Mouse (Mus musculus) neural tube, embryonic 15.5 days (tissue): Measurements from ENCODE around the gene Olfr689. TPM values are rescaled to one million over a fixed set of nuclear protein-coding genes. Genes with fewer than 3 reads are reported as not detected.
"Not testable (repeated sequence)": the region's sequence is repeated elsewhere in the genome, so short reads cannot be mapped to it uniquely, and the experiment has no call there.

Experiments
- ATAC-seq: fragments of 200-750 bp; cut with Nextera tagmentation; 2 replicates; pipeline ENCODE4 v1.8.0; 2017; ENCODE audit warnings: mild to moderate bottlenecking, moderate TSS enrichment, moderate library complexity; ENCODE audit not compliant: low FRiP score
- H3K27ac ChIP-seq: fragments of 300-500 bp; sonication (generic); replicated peaks from 2 replicates; pipeline ENCODE4 v1.5.1; 2015; ENCODE audit warnings: mild to moderate bottlenecking, inconsistent platforms
- H3K27me3 ChIP-seq: fragments of 300-500 bp; sonication (generic); replicated peaks from 2 replicates; pipeline ENCODE4 v1.6.1; 2015; ENCODE audit warnings: inconsistent platforms
- H3K36me3 ChIP-seq: fragments of 300-500 bp; sonication (generic); 2 replicates; pipeline ENCODE4 v1.6.1; 2015; ENCODE audit warnings: inconsistent platforms
- H3K4me1 ChIP-seq: fragments of 300-500 bp; sonication (generic); 2 replicates; pipeline ENCODE4 v1.6.1; 2015; ENCODE audit warnings: inconsistent platforms
- H3K4me2 ChIP-seq: fragments of 300-500 bp; sonication (generic); 2 replicates; pipeline ENCODE4 v1.6.1; 2015; ENCODE audit warnings: inconsistent platforms, mild to moderate bottlenecking, moderate library complexity
- H3K4me3 ChIP-seq: fragments of 300-500 bp; sonication (generic); replicated peaks from 2 replicates; pipeline ENCODE4 v1.5.1; 2015; ENCODE audit warnings: mild to moderate bottlenecking, inconsistent platforms
- H3K9ac ChIP-seq: fragments of 300-500 bp; sonication (generic); replicated peaks from 2 replicates; pipeline ENCODE4 v1.6.1; 2015; ENCODE audit warnings: mild to moderate bottlenecking, inconsistent platforms
- H3K9me3 ChIP-seq: fragments of 300-500 bp; sonication (generic); replicated peaks from 2 replicates; pipeline ENCODE4 v1.6.1; 2016; ENCODE audit warnings: inconsistent platforms
- WGBS: fragments of 180-500 bp; shearing (Covaris S2); methylation state at CpG from one replicate; pipeline ENCODE4 v1.1.7; 2015; ENCODE audit warnings: mixed read lengths; 5-methylcytosine and 5-hydroxymethylcytosine counted together
- polyA plus RNA-seq: library from polyadenylated mRNA; unstranded; fragments of >200 nt; fragmentation: Nextera tagmentation; extraction: Ambion mirVana; gene quantifications from 2 replicates; pipeline ENCODE4 v1.2.1, GENCODE M21; 2015

The Olfr689 gene
- not detected in 2 replicates for polyA plus RNA-seq

DNA sequence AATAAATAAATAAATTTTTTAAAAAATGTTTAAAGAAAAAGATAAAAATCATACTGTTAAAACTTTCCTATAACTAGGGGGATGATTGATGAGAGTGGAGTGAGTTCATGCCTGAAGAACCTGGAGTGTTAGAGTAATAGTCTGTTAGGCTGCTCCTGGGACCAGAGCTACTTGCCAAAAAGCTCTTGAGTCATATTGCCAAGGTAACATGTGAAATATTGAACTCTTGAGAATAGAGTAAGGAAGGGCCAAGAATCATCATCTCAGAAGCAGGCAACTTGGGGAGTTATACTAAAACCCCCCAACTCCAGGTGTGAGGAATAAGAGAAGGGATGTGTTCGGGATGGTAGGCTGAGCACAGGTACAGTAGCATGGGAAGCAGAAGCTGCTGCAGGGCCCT lies at the start of gene Olfr689:
Gene Olfr689, plus strand, starts transcription at position 301 of the 400 bp plus-strand sequence.
- Histone ChIP-seq H3K27me3 (no peaks in the 10 kb centered on the region), H3K36me3 (no peaks in the 10 kb centered on the region), H3K9ac (no peak within 1 kb of the TSS), H3K4me3 (no peak within 1 kb of the TSS), H3K4me1 (no peaks in the 10 kb centered on the region), H3K4me2 (no peak within 1 kb of the TSS), H3K27ac (no peak within 1 kb of the TSS), H3K9me3 (no peaks in the 10 kb centered on the region)
- WGBS: 78% methylated on average over 1 of the region's 1 CpGs
- ATAC-seq: no peak

DNA sequence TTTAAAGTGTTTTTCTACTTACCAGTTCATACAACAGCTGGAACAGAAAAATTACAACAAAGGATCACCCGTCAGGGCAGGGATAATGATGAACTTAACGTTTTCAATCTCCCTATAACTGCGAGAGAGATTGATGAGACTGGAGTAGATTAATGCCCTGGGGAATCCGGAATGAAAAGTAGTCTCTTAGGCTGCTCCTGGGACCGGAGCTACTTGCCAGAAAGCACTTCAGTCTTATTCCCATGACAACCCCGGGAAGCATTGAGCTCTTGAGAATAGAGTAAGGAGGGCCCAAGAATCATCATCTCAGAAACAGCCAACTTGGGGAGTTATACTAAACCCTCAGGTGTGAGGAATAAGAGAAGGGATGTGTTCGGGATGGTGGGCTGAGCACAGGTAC lies 38.5 kb upstream of the Olfr689 start:
- H3K4me1 ChIP-seq: no peaks in the 10 kb centered on the region
- no peak overlapping the region for H3K4me3 ChIP-seq
- no peaks in the 10 kb centered on the region for H3K9me3 ChIP-seq
- peak; percentile 55 for ATAC-seq
- WGBS: 67% methylated on average over 7 of the region's 7 CpGs
- H3K4me2 ChIP-seq: no peak overlapping the region
- no peaks in the 10 kb centered on the region for H3K36me3 ChIP-seq
- H3K27me3 ChIP-seq: no peaks in the 10 kb centered on the region
- H3K27ac ChIP-seq: no peak overlapping the region
- no peak overlapping the region for H3K9ac ChIP-seq

DNA sequence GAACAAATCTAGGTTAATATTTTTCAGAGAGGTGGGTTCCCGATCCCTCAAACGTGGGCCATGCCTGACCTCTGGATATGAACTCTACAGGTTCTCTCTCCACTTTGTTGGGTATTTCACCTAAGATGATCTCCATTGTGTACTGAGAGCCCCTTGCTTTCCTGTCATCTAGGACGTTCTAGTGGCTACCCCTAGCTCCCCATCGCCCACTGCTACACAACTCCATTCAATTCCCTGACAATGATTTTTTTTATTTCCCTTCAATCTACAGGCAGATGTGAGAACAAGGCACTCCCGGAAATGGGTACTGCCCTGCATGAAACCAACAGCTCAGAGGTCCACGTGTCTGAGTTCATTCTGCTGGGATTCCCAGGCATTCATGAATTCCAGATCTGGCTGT lies 23.2 kb upstream of the Olfr689 start, which contains the start of gene Olfr688:
Gene Olfr688, plus strand, starts transcription at position 301 of the 400 bp plus-strand sequence.
- Histone ChIP-seq H3K4me2 (no peak within 1 kb of the TSS), H3K4me1 (no peaks in the 10 kb centered on the region), H3K36me3 (no peaks in the 10 kb centered on the region), H3K27me3 (no peaks in the 10 kb centered on the region), H3K4me3 (no peak within 1 kb of the TSS), H3K9ac (no peak within 1 kb of the TSS), H3K9me3 (no peaks in the 10 kb centered on the region), H3K27ac (no peak within 1 kb of the TSS)
- no peak for ATAC-seq
- 76% methylated on average over 6 of the region's 6 CpGs for WGBS

DNA sequence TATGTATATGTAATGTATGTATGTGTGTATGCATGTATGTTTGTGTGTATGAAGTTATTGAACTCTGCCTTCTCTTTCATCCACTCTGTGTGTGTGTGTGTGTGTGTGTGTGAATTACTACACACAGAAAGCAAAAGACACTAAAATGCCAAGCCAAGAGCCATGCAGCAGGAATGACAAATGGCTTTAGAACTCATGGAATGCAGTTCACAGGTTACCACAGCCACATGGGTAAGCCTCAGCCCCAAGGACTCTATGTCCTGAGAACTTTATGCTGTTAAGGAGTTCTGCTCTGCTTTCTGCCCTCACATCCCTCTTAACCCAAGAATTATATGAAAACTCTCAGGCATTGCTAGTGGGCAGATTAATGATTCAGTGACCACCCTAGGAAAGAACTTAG lies 20.9 kb upstream of the Olfr689 start:
- no peak overlapping the region for H3K4me3 ChIP-seq
- no peaks in the 10 kb centered on the region for H3K4me1 ChIP-seq
- H3K9ac ChIP-seq: no peak overlapping the region
- no peak overlapping the region for H3K4me2 ChIP-seq
- H3K36me3 ChIP-seq: no peaks in the 10 kb centered on the region
- ATAC-seq: no peak
- no peak overlapping the region for H3K27ac ChIP-seq
- no peaks in the 10 kb centered on the region for H3K9me3 ChIP-seq
- H3K27me3 ChIP-seq: no peaks in the 10 kb centered on the region

DNA sequence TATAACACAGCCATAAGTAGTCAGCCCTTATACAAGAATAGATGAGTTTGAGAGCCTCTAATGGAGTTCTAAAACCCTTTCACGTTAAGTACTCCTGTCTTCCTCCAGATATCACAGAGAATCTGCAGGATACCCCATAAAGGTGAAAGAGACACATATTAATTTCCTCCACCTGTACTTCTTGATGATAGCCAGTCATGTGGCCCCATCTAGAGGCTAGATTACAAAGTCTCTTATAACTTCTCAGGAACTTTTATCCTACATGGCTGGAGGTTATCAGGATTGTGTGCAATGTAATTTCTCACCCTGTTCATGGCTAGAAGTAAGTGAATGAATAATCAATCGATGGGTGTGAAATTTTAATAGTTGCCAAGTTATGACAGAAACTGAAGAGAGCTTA lies 14.3 kb downstream of the Olfr689 start:
- H3K27ac ChIP-seq: no peak overlapping the region
- no peak for ATAC-seq
- H3K9me3 ChIP-seq: no peaks in the 10 kb centered on the region
- H3K4me3 ChIP-seq: no peak overlapping the region
- no peaks in the 10 kb centered on the region for H3K36me3 ChIP-seq
- H3K4me1 ChIP-seq: no peaks in the 10 kb centered on the region
- H3K9ac ChIP-seq: no peak overlapping the region
- WGBS: 76% methylated on average over 2 of the region's 2 CpGs
- no peak overlapping the region for H3K4me2 ChIP-seq
- H3K27me3 ChIP-seq: no peaks in the 10 kb centered on the region

DNA sequence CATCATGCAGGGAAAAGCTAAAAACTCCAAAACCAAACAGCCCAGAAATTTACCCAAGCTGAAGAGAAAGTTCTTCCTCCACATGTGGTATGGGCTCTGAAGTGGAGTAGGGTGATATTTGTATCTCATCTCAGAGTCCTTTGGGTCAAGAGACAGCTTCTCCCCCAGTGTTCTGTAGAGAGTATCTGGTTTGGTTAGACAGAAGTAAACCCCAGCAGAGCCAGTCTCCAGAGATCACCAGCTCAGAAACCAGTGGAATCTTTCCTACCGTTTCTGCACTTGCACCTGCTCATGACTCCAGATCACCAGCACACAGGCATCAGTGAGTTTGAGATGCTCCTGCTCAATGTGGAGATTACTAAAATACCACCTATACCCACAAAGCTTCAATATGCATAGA lies 23.0 kb downstream of the Olfr689 start, which contains the start of gene Olfr690:
Gene Olfr690, minus strand, starts transcription at position 101 of the 400 bp plus-strand sequence.
- Histone ChIP-seq H3K27me3 (no peaks in the 10 kb centered on the region), H3K36me3 (no peaks in the 10 kb centered on the region), H3K9me3 (no peaks in the 10 kb centered on the region), H3K27ac (no peak within 1 kb of the TSS), H3K4me2 (no peak within 1 kb of the TSS), H3K4me1 (no peaks in the 10 kb centered on the region), H3K9ac (no peak within 1 kb of the TSS), H3K4me3 (no peak within 1 kb of the TSS)
- WGBS: 79% methylated on average over 1 of the region's 1 CpGs
- ATAC-seq: no peak

DNA sequence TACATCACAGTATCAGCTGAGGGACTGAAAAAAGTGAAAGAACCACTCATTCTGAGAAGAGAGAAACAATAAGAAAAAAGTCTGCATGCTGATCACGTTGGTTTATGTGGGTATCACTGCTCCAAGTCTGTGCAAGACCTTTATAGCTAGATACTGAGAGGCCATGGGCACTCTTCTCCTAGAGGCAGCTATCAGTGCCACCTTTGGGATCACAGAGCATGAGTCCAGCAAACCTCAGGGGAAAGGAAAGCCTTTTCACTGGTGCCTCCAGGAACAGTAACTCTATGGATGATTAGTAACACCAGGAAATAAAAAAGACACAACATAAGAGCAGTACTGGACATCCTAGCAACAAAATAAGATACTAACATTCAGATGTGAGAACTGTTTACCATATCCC lies 31.2 kb downstream of the Olfr689 start, which contains the start of gene Olfr691:
Gene Olfr691, minus strand, starts transcription at position 101 of the 400 bp plus-strand sequence.
- H3K36me3 ChIP-seq: no peaks in the 10 kb centered on the region
- H3K27ac ChIP-seq: no peak within 1 kb of the TSS
- H3K9me3 ChIP-seq: no peaks in the 10 kb centered on the region
- no peak within 1 kb of the TSS for H3K9ac ChIP-seq
- WGBS: 57% methylated on average over 1 of the region's 1 CpGs
- H3K4me3 ChIP-seq: no peak within 1 kb of the TSS
- H3K4me2 ChIP-seq: no peak within 1 kb of the TSS
- no peak for ATAC-seq
- no peaks in the 10 kb centered on the region for H3K4me1 ChIP-seq
- H3K27me3 ChIP-seq: no peaks in the 10 kb centered on the region

DNA sequence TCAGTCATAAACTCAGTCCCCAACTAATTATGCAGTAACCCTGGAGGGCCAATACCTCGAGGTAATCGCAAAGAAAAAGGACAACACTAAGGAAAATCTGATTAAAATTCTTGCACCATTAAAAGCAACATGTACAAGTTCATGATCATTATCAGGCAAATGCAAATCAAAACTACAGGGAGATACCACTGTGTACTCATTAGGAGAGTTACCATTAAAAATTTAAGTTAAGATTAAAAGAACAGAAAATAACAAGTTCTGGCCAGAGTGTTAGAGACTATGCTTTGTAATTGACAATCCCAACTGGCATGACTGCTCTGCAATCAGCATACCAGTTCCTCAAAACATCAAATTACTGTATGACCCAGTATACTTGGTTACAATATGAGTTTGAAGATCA lies 31.8 kb downstream of the Olfr689 start:
- no peaks in the 10 kb centered on the region for H3K4me1 ChIP-seq
- 86% methylated on average over 2 of the region's 2 CpGs for WGBS
- ATAC-seq: no peak
- H3K9ac ChIP-seq: no peak overlapping the region
- H3K36me3 ChIP-seq: no peaks in the 10 kb centered on the region
- no peaks in the 10 kb centered on the region for H3K9me3 ChIP-seq
- H3K27ac ChIP-seq: no peak overlapping the region
- H3K4me2 ChIP-seq: no peak overlapping the region
- no peak overlapping the region for H3K4me3 ChIP-seq
- no peaks in the 10 kb centered on the region for H3K27me3 ChIP-seq

DNA sequence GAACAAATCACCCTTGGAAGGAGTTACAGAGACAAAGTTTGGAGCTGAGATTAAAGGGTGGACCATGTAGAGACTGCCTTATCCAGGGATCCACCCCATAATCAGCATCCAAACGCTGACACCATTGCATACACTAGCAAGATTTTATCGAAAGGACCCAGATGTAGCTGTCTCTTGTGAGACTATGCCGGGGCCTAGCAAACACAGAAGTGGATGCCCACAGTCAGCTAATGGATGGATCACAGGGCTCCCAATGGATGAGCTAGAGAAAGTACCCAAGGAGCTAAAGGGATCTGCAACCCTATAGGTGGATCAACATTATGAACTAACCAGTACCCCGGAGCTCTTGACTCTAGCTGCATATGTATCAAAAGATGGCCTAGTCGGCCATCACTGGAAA lies 45.1 kb downstream of the Olfr689 start:
- WGBS: no CpG with 5 or more reads among the region's 5 CpGs
- ATAC-seq: peak; percentile 53; the same call in 1 of the 2 replicates
- H3K9ac ChIP-seq, H3K4me1 ChIP-seq, H3K27ac ChIP-seq, H3K9me3 ChIP-seq, H3K4me2 ChIP-seq, H3K36me3 ChIP-seq, H3K4me3 ChIP-seq, H3K27me3 ChIP-seq: not testable (repeated sequence)

DNA sequence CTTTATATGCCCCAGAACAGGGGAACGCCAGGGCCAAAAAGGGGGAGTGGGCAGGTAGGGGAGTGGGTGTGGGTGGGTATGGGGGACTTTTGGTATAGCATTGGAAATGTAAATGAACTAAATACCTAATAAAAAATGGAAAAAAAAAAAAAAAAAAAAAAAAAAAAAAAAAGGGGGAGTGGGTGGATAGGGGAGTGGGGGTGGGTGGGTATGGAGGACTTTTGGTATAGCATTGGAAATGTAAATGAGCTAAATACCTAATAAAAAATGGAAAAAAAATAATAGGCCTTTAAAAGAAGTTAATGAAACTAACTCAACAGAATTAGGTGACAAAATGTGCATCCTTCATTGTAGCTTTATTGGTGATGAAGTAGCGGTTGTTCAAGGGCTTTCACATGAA lies 45.5 kb downstream of the Olfr689 start:
- H3K4me2 ChIP-seq, H3K27me3 ChIP-seq, H3K36me3 ChIP-seq, H3K4me3 ChIP-seq, H3K4me1 ChIP-seq, H3K9me3 ChIP-seq, H3K27ac ChIP-seq, H3K9ac ChIP-seq: not testable (repeated sequence)
- 94% methylated on average over 1 of the region's 2 CpGs for WGBS
- peak; percentile 93 for ATAC-seq

DNA sequence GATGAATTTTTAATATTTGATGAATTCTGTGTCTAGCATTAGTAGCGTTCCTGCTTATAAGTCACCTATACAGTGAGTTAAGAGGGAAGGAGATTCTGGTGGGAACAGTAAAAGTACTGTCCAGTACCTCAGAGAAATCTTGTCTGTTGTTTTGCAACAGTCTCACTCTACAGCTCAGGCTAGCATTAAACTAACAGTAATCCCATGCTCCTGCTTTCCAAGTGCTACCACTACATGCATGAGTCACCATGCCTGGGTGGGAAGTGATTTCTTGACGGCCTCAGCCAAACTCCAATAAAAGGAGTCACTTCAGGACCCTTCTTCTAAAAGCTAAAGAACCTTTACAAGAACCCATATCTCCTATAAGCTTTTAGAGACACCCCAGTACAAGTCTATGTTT lies 50.7 kb downstream of the Olfr689 start:
- no peak for ATAC-seq
- Histone ChIP-seq H3K4me2 (no peak overlapping the region), H3K4me1 (no peaks in the 10 kb centered on the region), H3K9ac (no peak overlapping the region), H3K9me3 (no peaks in the 10 kb centered on the region), H3K4me3 (no peak overlapping the region), H3K27ac (no peak overlapping the region), H3K27me3 (no peaks in the 10 kb centered on the region), H3K36me3 (no peaks in the 10 kb centered on the region)
- 88% methylated on average over 2 of the region's 2 CpGs for WGBS

DNA sequence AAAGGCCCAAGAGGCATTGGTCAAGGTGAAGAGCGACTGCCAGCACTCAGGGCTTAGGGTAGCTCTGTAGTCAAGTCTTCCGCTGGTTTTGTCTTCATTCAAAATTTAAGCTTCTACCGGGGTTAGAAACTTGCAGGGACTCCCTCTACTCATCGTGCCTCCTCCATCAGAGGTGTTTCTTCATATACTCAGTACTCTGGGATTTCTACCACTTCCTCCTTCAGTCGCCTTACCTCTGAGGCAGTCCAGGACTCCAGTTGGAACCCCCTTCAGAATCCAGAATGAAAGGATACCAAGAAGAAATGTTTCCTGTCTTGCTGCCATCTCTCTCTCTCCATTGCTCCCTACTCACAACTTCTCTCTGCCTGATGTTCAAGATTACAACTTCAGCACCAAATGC lies 56.3 kb downstream of the Olfr689 start:
- Histone ChIP-seq H3K4me3 (no peak overlapping the region), H3K4me1 (no peaks in the 10 kb centered on the region), H3K9ac (no peak overlapping the region), H3K9me3 (no peaks in the 10 kb centered on the region), H3K27me3 (no peaks in the 10 kb centered on the region), H3K36me3 (peaks cover 6% of the 10 kb centered on the region; the same call in 1 of the 2 replicates), H3K27ac (no peak overlapping the region), H3K4me2 (no peak overlapping the region)
- WGBS: 86% methylated on average over 5 of the region's 5 CpGs
- ATAC-seq: no peak

DNA sequence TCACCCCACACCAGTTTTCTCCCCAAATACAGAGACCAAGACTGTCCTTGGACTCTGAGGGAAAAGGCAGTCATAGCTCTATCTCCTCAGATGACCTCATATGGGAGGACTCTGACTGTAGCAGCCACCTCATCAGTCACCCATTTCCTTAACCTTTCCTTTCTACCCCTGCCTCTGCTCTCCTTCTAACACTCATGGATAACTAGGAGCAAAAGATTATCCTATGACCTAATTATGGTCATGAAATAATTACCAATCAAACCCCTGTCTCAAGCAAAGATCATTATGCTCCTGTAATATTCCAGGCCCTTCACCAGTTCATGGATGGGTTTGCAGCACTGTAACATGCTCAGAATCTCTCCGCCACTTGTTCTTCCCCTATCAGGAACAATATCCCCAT lies 57.0 kb downstream of the Olfr689 start, which contains the start of gene Olfr692:
Gene Olfr692, plus strand, starts transcription at position 301 of the 400 bp plus-strand sequence.
- H3K27ac ChIP-seq: no peak within 1 kb of the TSS
- no peaks in the 10 kb centered on the region for H3K27me3 ChIP-seq
- no peak within 1 kb of the TSS for H3K4me2 ChIP-seq
- ATAC-seq: no peak
- no peaks in the 10 kb centered on the region for H3K4me1 ChIP-seq
- peaks cover 9% of the 10 kb centered on the region; the same call in 1 of the 2 replicates for H3K36me3 ChIP-seq
- H3K9me3 ChIP-seq: no peaks in the 10 kb centered on the region
- WGBS: 90% methylated on average over 1 of the region's 1 CpGs
- no peak within 1 kb of the TSS for H3K4me3 ChIP-seq
- no peak within 1 kb of the TSS for H3K9ac ChIP-seq
